Mouse (Mus musculus) midbrain, postnatal 0 days (tissue): ENCODE data around the gene Zfhx3. TPM values are rescaled to one million over a fixed set of nuclear protein-coding genes. Genes with fewer than 3 reads are reported as not detected.

Experiments used
- ATAC-seq: fragments of 200-750 bp; cut with Nextera tagmentation; 2 replicates; pipeline ENCODE4 v1.8.0; 2017; ENCODE audit warnings: moderate number of reproducible peaks, mild to moderate bottlenecking, moderate TSS enrichment, moderate library complexity; ENCODE audit not compliant: low FRiP score
- DNase-seq: peaks from one replicate; pipeline ENCODE4 v3.0.0-alpha.2; 2015; ENCODE audit warnings: low spot score
- H3K27ac ChIP-seq: fragments of 300-500 bp; sonication (generic); 2 replicates; pipeline ENCODE4 v1.5.1; 2014; ENCODE audit warnings: low read depth, mild to moderate bottlenecking, low read length, mixed read lengths
- H3K27me3 ChIP-seq: fragments of 300-500 bp; sonication (generic); 2 replicates; pipeline ENCODE4 v1.6.1; 2014; ENCODE audit warnings: low read length, control low read depth, mixed read lengths; ENCODE audit not compliant: insufficient read depth
- H3K36me3 ChIP-seq: fragments of 300-500 bp; sonication (generic); 2 replicates; pipeline ENCODE4 v1.6.1; 2014; ENCODE audit warnings: low read length, control low read depth, mixed read lengths; ENCODE audit not compliant: insufficient read depth
- H3K4me1 ChIP-seq: fragments of 300-500 bp; sonication (generic); 2 replicates; pipeline ENCODE4 v1.6.1; 2014; ENCODE audit warnings: mild to moderate bottlenecking, control low read depth, antibody characterized with exemption, low read length, mixed read lengths; ENCODE audit not compliant: insufficient read depth
- H3K4me2 ChIP-seq: fragments of 300-500 bp; sonication (generic); 2 replicates; pipeline ENCODE4 v1.6.1; 2014; ENCODE audit warnings: low read depth, mild to moderate bottlenecking, low read length, mixed read lengths; ENCODE audit not compliant: poor library complexity, severe bottlenecking
- H3K4me3 ChIP-seq: fragments of 300-500 bp; sonication (generic); 2 replicates; pipeline ENCODE4 v1.5.1; 2014; ENCODE audit warnings: low read depth, mild to moderate bottlenecking, low read length, moderate library complexity
- H3K9ac ChIP-seq: fragments of 300-500 bp; sonication (generic); replicated peaks from 2 replicates; pipeline ENCODE4 v1.6.1; 2014; ENCODE audit warnings: mild to moderate bottlenecking, low read length, moderate library complexity, mixed read lengths; ENCODE audit not compliant: poor library complexity, severe bottlenecking
- H3K9me3 ChIP-seq: fragments of 300-500 bp; sonication (generic); 2 replicates; pipeline ENCODE4 v1.6.1; 2016; ENCODE audit warnings: low read length, control low read depth
- CTCF ChIP-seq: IDR thresholded peaks from 2 replicates; pipeline ENCODE4 v1.5.1; 2016; ENCODE audit warnings: antibody characterized with exemption, mild to moderate bottlenecking
- WGBS: fragments of 180-500 bp; shearing (Covaris S2); extraction: QIAGEN DNeasy Blood & Tissue Kit; methylation state at CpG from one replicate; pipeline ENCODE4 v1.1.7; 2014; 5-methylcytosine and 5-hydroxymethylcytosine counted together
- polyA plus RNA-seq: library from polyadenylated mRNA; unstranded; fragments of >200 nt; fragmentation: Nextera tagmentation; extraction: Ambion mirVana; gene quantifications from 2 replicates; pipeline ENCODE4 v1.2.1, GENCODE M21; 2015
- total RNA-seq: library from RNA; depleted of rRNA; stranded (reverse); fragments of >200 nt; gene quantifications from 2 replicates; pipeline ENCODE4 v1.2.3, GENCODE M21; 2014

The Zfhx3 gene
- total and polyA plus RNA-seq, 2 experiments from 2014 or later: 33.1 to 44.5 TPM

DNA sequence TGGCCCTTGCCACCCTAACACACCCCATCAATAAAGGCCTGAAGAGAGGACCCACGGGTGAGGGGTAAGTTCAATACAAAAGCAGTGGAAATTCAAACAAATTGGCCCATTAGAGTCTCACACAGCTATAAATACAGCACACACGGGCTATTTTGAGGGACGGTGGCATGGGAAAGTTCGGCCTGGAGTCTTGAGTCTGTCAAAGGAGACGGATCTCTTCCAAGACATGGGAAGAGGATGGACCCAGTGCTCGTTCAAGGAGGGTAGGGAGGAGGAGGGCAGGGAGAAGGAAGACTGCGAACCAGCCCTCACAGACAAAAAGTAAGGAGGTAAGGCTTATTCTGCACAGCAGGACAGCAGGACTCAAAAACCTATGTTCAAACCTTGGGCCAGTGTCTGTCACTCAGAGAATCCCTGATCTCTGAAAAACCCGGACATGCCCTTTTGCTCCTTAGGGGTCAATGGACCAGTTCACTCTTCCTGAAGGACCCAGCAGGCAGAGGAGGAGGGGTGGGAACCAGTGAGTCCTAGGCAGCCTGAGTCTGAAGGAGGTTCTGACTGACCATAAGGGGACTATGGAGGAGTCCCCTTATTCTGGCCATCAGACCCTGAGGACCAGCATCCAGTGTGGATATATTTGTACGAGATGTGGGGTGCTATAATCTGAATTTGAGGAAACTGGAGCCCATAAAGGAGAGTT is 652.1 kb downstream of the Zfhx3 start:
- H3K27me3 ChIP-seq: no peaks in the 10 kb centered on the region
- TF ChIP-seq CTCF: no peak
- ATAC-seq (no peak), DNase-seq (no peak)
- H3K4me3 ChIP-seq: no peak overlapping the region
- no peaks in the 10 kb centered on the region for H3K9me3 ChIP-seq
- H3K4me1 ChIP-seq: no peaks in the 10 kb centered on the region
- H3K9ac ChIP-seq: no peak overlapping the region
- no peak overlapping the region for H3K27ac ChIP-seq
- H3K36me3 ChIP-seq: no peaks in the 10 kb centered on the region
- H3K4me2 ChIP-seq: no peak overlapping the region
- 60% methylated on average over 9 of the region's 9 CpGs for WGBS

DNA sequence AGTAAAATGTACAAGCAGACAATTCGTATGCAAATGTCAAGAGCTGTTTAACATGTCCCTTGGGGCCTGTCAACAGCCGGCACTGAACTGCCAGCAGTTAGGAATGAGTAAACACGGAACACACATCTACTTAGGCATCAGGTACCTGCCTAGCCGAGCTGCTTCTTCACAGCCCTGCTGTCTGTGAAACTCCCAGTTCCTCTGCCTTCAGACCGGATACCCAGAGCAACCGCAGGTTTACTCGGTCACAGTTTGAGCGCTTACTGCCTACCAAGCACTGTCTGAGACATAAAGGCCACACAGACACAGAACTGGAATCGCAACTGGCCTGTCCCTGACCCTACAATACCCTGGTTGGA is 652.6 kb downstream of the Zfhx3 start:
- no peaks in the 10 kb centered on the region for H3K27me3 ChIP-seq
- no peak overlapping the region for H3K27ac ChIP-seq
- peak; percentile 18 for DNase-seq
- no peaks in the 10 kb centered on the region for H3K9me3 ChIP-seq
- H3K4me3 ChIP-seq: no peak overlapping the region
- no peaks in the 10 kb centered on the region for H3K36me3 ChIP-seq
- no peaks in the 10 kb centered on the region for H3K4me1 ChIP-seq
- no peak for ATAC-seq
- TF ChIP-seq CTCF: no peak
- H3K9ac ChIP-seq: no peak overlapping the region
- 57% methylated on average over 9 of the region's 9 CpGs for WGBS
- H3K4me2 ChIP-seq: no peak overlapping the region

DNA sequence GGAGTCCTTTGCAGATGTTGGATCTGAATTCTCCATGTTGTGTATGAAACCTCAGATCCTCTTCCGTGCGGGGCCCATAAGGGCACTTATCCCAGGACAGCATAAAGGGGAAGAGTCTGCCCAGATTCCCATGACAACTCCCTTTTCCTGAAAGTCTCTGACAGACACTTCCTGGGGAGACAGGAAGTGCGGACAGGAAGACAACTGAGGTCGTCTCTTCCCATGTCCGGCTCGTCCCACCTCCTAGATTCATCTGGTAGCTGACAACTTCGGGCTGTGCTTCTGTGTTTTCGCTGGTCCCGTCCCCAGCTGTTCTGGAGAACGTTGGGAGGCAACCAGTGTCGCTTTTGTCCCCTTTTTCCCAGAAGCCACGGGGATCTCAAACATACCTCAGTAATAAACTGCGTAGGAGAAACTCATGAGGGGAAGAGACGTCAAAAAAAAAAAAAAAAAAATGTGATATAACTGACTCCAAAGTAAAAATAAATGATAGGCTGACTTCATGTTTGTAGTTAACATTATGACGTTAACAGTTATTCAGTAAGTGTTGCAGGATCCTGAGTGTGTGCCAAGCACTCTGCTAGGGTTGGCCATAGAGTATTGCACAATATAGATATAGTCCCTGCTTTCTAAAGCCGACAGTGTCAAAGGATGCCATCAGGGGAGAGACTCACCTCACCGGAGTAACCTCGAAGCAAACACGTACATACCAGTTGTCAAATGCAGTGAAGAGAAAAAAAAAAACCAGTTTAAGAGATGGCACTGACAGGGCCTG is 653.5 kb downstream of the Zfhx3 start:
- no peak overlapping the region for H3K27ac ChIP-seq
- no peak overlapping the region for H3K4me2 ChIP-seq
- WGBS: 87% methylated on average over 19 of the region's 19 CpGs
- H3K9ac ChIP-seq: no peak overlapping the region
- H3K4me3 ChIP-seq: no peak overlapping the region
- ATAC-seq: no peak
- TF ChIP-seq CTCF: no peak
- H3K36me3 ChIP-seq: no peaks in the 10 kb centered on the region
- H3K27me3 ChIP-seq: no peaks in the 10 kb centered on the region
- no peak for DNase-seq
- no peaks in the 10 kb centered on the region for H3K4me1 ChIP-seq
- no peaks in the 10 kb centered on the region for H3K9me3 ChIP-seq

DNA sequence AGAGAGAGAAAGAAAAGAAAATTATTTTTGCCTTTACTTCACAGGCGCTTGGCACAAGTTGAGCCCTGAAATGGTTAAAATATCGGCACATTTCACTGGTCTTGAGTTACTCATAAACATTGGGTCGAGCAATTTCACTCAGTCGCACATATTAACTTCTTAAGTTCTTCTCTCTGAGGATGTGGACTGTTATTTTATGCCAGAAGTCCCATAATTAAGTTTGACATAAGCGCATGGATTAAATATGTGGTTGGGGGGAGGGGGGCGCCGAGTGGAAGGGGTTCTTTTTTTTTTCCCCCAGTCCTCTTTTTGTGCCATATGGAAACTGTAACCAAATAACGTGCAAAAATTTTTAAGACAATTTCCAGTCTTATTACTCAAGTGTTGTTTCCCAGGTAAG is 656.6 kb downstream of the Zfhx3 start:
- no peaks in the 10 kb centered on the region for H3K9me3 ChIP-seq
- 75% methylated on average over 8 of the region's 8 CpGs for WGBS
- H3K27me3 ChIP-seq: no peaks in the 10 kb centered on the region
- no peak for TF ChIP-seq CTCF
- no peaks in the 10 kb centered on the region for H3K4me1 ChIP-seq
- no peaks in the 10 kb centered on the region for H3K36me3 ChIP-seq
- DNase-seq: no peak
- no peak for ATAC-seq
- H3K27ac ChIP-seq: no peak overlapping the region
- no peak overlapping the region for H3K4me2 ChIP-seq
- H3K9ac ChIP-seq: no peak overlapping the region
- no peak overlapping the region for H3K4me3 ChIP-seq

DNA sequence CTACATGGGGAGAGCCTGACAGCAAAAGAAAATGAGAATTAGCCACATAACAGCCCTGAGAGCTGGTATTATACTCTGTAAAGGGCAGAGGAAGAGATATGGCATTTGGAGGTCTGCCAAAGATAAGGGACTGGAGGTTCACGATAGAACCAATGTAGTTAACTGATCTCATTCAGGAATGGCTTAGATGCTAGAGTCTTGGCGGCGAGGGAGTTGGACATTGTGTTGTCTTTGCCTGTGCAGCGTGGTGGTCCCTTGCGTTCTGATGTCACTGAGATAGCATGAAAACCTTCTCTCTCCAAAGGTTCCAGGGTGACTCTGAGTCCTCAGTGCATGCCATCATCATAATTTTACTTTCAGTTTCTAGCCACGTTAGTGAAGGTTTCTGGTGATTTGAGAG is 657.1 kb downstream of the Zfhx3 start:
- 85% methylated on average over 6 of the region's 6 CpGs for WGBS
- no peak overlapping the region for H3K4me2 ChIP-seq
- ATAC-seq: no peak
- DNase-seq: no peak
- H3K9me3 ChIP-seq: no peaks in the 10 kb centered on the region
- H3K4me3 ChIP-seq: no peak overlapping the region
- no peaks in the 10 kb centered on the region for H3K27me3 ChIP-seq
- TF ChIP-seq CTCF: no peak
- H3K4me1 ChIP-seq: no peaks in the 10 kb centered on the region
- no peak overlapping the region for H3K27ac ChIP-seq
- H3K9ac ChIP-seq: no peak overlapping the region
- no peaks in the 10 kb centered on the region for H3K36me3 ChIP-seq

DNA sequence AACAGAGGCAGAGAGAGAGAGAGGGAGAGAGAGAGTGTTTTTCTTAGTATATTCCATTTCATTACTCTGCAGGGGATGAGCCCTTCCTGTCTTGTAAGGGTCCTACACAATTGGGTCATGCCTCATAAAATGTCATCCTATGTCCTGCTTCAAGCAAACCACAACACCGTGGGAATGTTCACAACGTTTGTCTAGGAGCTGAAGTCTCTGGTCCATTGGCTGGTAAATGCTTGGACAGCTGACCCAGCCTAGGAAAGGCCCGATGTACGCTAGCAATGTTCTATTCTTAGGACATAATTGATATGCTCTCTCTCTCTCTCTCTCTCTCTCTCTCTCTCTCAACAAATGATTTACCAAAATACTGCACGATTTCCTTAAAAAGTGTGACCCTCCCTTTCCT is 666.2 kb downstream of the Zfhx3 start:
- no peak for DNase-seq
- no peak overlapping the region for H3K4me2 ChIP-seq
- TF ChIP-seq CTCF: no peak
- no peak overlapping the region for H3K27ac ChIP-seq
- H3K9ac ChIP-seq: no peak overlapping the region
- H3K36me3 ChIP-seq: no peaks in the 10 kb centered on the region
- H3K27me3 ChIP-seq: no peaks in the 10 kb centered on the region
- H3K4me3 ChIP-seq: no peak overlapping the region
- WGBS: 74% methylated on average over 5 of the region's 5 CpGs
- ATAC-seq: no peak
- no peaks in the 10 kb centered on the region for H3K9me3 ChIP-seq
- no peaks in the 10 kb centered on the region; the same call in 1 of the 2 replicates for H3K4me1 ChIP-seq
